Comparison of ENCODE assay signal across 15 mouse cellular contexts in genomic region chr15:60739598-60739997, GRCm38 (mm10).
"Had no signal": no experiment of that assay in that cellular context is flagged by ENCODE, and none has a peak within 500 bp of the region (broad histone marks: within the 10 kb centered on the region; RNA-seq: fewer than 3 reads in every experiment).

No protein-coding gene starts in this region.

- H3K36me3 ChIP-seq: limb, embryonic 10.5 days; liver, embryonic 15.5 days; lung, embryonic 15.5 days; midbrain, embryonic 10.5 days; neural tube, embryonic 13.5 days; stomach, embryonic 15.5 days had no signal

- H3K27ac ChIP-seq: limb, embryonic 10.5 days; liver, embryonic 15.5 days; lung, embryonic 15.5 days; midbrain, embryonic 10.5 days; neural tube, embryonic 13.5 days; stomach, embryonic 15.5 days had no signal

- H3K9ac ChIP-seq: liver, embryonic 15.5 days; lung, embryonic 15.5 days; neural tube, embryonic 13.5 days; stomach, embryonic 15.5 days had no signal

- H3K4me2 ChIP-seq: liver, embryonic 11.5 days; liver, embryonic 15.5 days; lung, embryonic 15.5 days; neural tube, embryonic 13.5 days; stomach, embryonic 15.5 days had no signal

- DNase-seq: kidney, adult 11 months; kidney, postnatal 10 days; kidney, postnatal 4 days; lung, postnatal 36 days; midbrain, embryonic 14.5 days; right cerebral cortex, postnatal 14 days; thymus, adult 2 months; thymus, postnatal 25 days had no signal

- H3K9me3 ChIP-seq: limb, embryonic 10.5 days; liver, embryonic 15.5 days; lung, embryonic 15.5 days; midbrain, embryonic 10.5 days; neural tube, embryonic 13.5 days; stomach, embryonic 15.5 days had no signal

- H3K27me3 ChIP-seq: liver, embryonic 15.5 days; lung, embryonic 15.5 days; neural tube, embryonic 13.5 days; stomach, embryonic 15.5 days had no signal

- H3K4me1 ChIP-seq: limb, embryonic 10.5 days; liver, embryonic 15.5 days; lung, embryonic 15.5 days; midbrain, embryonic 10.5 days; neural tube, embryonic 13.5 days; stomach, embryonic 15.5 days had no signal

- H3K4me3 ChIP-seq: limb, embryonic 10.5 days; liver, embryonic 15.5 days; lung, embryonic 15.5 days; midbrain, embryonic 10.5 days; neural tube, embryonic 13.5 days; stomach, embryonic 15.5 days had no signal
